10 mouse cellular contexts compared by ENCODE assay signal in the genomic region with DNA sequence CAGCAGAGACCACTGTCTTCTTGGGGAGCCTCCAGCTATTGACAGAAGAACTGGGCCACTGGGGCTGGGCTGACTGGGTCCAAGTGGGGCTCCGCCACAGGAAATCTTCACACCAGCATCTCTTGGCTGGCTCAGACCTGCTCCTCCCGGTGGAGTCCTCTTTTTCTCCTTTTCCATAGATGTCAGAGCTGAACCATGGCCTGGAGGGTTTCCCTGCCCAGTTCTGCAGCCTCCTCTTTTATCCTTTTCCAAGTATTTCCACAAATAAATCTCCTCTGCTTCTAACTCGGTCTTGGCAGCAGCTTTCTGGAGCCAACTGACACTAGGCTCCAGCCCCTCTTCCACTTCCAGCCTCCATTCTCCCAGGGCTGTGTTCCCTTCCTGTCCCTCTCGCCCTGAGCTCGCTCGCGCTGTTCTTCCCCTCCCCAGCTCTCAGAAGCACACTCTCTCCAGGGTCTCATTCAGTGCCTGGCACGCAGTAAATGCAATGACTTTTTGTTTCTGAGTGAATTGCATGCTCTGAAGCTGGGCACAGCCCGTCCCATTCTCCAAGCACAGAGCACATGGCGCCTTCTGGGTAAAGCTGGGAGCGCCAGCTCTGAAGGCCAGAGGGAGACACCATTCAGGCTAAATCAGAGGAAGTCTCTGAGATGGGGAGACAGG. TPM values are rescaled to one million over a fixed set of nuclear protein-coding genes. Genes with fewer than 3 reads are reported as not detected.
DNase-seq lines count a peak whose midpoint lies in the region; ATAC-seq and TF ChIP-seq lines count a peak whose summit lies in the region.
"Had no signal": no experiment of that assay in that cellular context is flagged by ENCODE, and none has a peak within 500 bp of the region (broad histone marks: within the 10 kb centered on the region; RNA-seq: fewer than 3 reads in every experiment).

No protein-coding gene starts in this region.

- peak; percentile 37; the same call in 1 of the 2 replicates for ATAC-seq in lung, embryonic 15.5 days (ENCODE audit: borderline replicate concordance, extremely low read depth, low FRiP score, low TSS enrichment)
- ATAC-seq in neural tube, embryonic 14.5 days (ENCODE audit: low read depth) = peak; percentile 70; the same call in 1 of the 2 replicates

- no peaks in the 10 kb centered on the region for H3K27me3 ChIP-seq in cerebellum, adult 2 months (ENCODE audit: control insufficient read depth, insufficient read depth, low read length)
- H3K27me3 ChIP-seq in lung, embryonic 15.5 days = no peaks in the 10 kb centered on the region
- no peaks in the 10 kb centered on the region for H3K27me3 ChIP-seq in neural tube, embryonic 14.5 days (ENCODE audit: control insufficient read depth, insufficient read depth, low read length)
- H3K27me3 ChIP-seq in heart, adult 2 months (ENCODE audit: control insufficient read depth, insufficient read depth, low read length) = no peaks in the 10 kb centered on the region; the same call in 1 of the 2 replicates
- H3K27me3 ChIP-seq: embryonic facial prominence, embryonic 12.5 days had no signal

- no peak for TF ChIP-seq CTCF in cerebellum, adult 2 months (IDR thresholded peaks at IDR 0.05; ENCODE audit: borderline replicate concordance, insufficient read depth, low read depth, low read length)
- no peak for TF ChIP-seq CTCF in layer of hippocampus, adult 2 months (conservative IDR thresholded peaks at IDR 0.05)
- TF ChIP-seq CTCF in heart, adult 2 months (IDR thresholded peaks at IDR 0.05) = no peak

- H3K79me2 ChIP-seq in heart, adult 2 months (replicated peaks; ENCODE audit: control insufficient read depth, insufficient read depth, low read length) = no peaks in the 10 kb centered on the region

- no peaks in the 10 kb centered on the region for H3K9me3 ChIP-seq in lung, embryonic 15.5 days
- H3K9me3 ChIP-seq in neural tube, embryonic 14.5 days (ENCODE audit: control insufficient read depth, low read length) = no peaks in the 10 kb centered on the region
- H3K9me3 ChIP-seq: embryonic facial prominence, embryonic 12.5 days had no signal

- no peak for TF ChIP-seq POLR2A in cerebellum, adult 2 months (IDR thresholded peaks at IDR 0.05; ENCODE audit: borderline replicate concordance, insufficient read depth, low read length)
- no peak for TF ChIP-seq POLR2A in heart, adult 2 months (IDR thresholded peaks at IDR 0.05; ENCODE audit: insufficient read depth, low read depth, low read length)

- H3K4me1 ChIP-seq in cerebellum, adult 2 months (ENCODE audit: control insufficient read depth, insufficient read depth, low read length) = peaks cover 10% of the 10 kb centered on the region; the same call in 1 of the 2 replicates
- H3K4me1 ChIP-seq in lung, embryonic 15.5 days = peaks cover 5% of the 10 kb centered on the region; the same call in 1 of the 2 replicates
- no peaks in the 10 kb centered on the region for H3K4me1 ChIP-seq in neural tube, embryonic 14.5 days (ENCODE audit: control insufficient read depth, insufficient read depth, low read length)
- H3K4me1 ChIP-seq in heart, adult 2 months (ENCODE audit: control insufficient read depth, insufficient read depth, low read length) = no peaks in the 10 kb centered on the region

- intact Hi-C loops in heart, adult 2 months (cut with DNase I) = loop anchor here (2.0 kb wide), 1 partner anchor 19 kb away; no protein-coding TSS in a partner anchor
- intact Hi-C loops in gastrocnemius, postnatal 14 days (cut with DNase I; ENCODE audit: low total_unique reads) = no loop called here

- no peak for TF ChIP-seq EP300 in heart, adult 2 months (IDR thresholded peaks at IDR 0.05; ENCODE audit: insufficient read depth, low read depth, low read length)

- no peak overlapping the region for H3K4me2 ChIP-seq in lung, embryonic 15.5 days
- no peak overlapping the region for H3K4me2 ChIP-seq in neural tube, embryonic 14.5 days (ENCODE audit: low read depth, low read length)
- H3K4me2 ChIP-seq: embryonic facial prominence, embryonic 12.5 days had no signal

- WGBS in cerebellum, adult 2 months = 44% methylated on average over 11 of the region's 11 CpGs
- WGBS in lung, embryonic 15.5 days = 41% methylated on average over 11 of the region's 11 CpGs
- WGBS in neural tube, embryonic 14.5 days = 38% methylated on average over 11 of the region's 11 CpGs
- WGBS in heart, adult 2 months = 53% methylated on average over 11 of the region's 11 CpGs

- peak; percentile 27 to 42 for DNase-seq in cerebellum, adult 2 months
- DNase-seq in cerebellum, adult 9-11 months = no peak
- DNase-seq in lung, postnatal 4 days = no peak
- peak; percentile 44 to 59 for DNase-seq in layer of hippocampus, adult 2 months (ENCODE audit: low spot score in 2 of 2)
- no peak for DNase-seq in heart, adult 2 months
- no peak for DNase-seq in gastrocnemius, postnatal 14 days
- DNase-seq: retina, postnatal 1 day had no signal

- no peak overlapping the region for H3K9ac ChIP-seq in lung, embryonic 15.5 days
- H3K9ac ChIP-seq in neural tube, embryonic 14.5 days (replicated peaks; ENCODE audit: low read depth, low read length) = no peak overlapping the region
- no peak overlapping the region for H3K9ac ChIP-seq in heart, adult 2 months (ENCODE audit: low read depth, low read length)
- H3K9ac ChIP-seq: embryonic facial prominence, embryonic 12.5 days had no signal

- H3K4me3 ChIP-seq in cerebellum, adult 2 months (replicated peaks; ENCODE audit: insufficient read depth, low read depth, low read length) = no peak overlapping the region
- H3K4me3 ChIP-seq in lung, embryonic 15.5 days = no peak overlapping the region
- no peak overlapping the region; the same call in 1 of the 2 replicates for H3K4me3 ChIP-seq in layer of hippocampus, adult 2 months
- H3K4me3 ChIP-seq in neural tube, embryonic 14.5 days (ENCODE audit: low read depth, low read length) = no peak overlapping the region
- no peak overlapping the region for H3K4me3 ChIP-seq in heart, adult 2 months
- H3K4me3 ChIP-seq: embryonic facial prominence, embryonic 12.5 days had no signal

- H3K36me3 ChIP-seq in lung, embryonic 15.5 days = no peaks in the 10 kb centered on the region
- no peaks in the 10 kb centered on the region for H3K36me3 ChIP-seq in neural tube, embryonic 14.5 days (ENCODE audit: control insufficient read depth, insufficient read depth, low read length)
- H3K36me3 ChIP-seq in heart, adult 2 months (ENCODE audit: control insufficient read depth, insufficient read depth, low read length) = no peaks in the 10 kb centered on the region
- H3K36me3 ChIP-seq: embryonic facial prominence, embryonic 12.5 days had no signal

- peak overlapping the region; percentile 77; the same call in 1 of the 2 replicates for H3K27ac ChIP-seq in cerebellum, adult 2 months (ENCODE audit: insufficient read depth, low read length)
- H3K27ac ChIP-seq in lung, embryonic 15.5 days = no peak overlapping the region
- H3K27ac ChIP-seq in layer of hippocampus, adult 2 months = peak overlapping the region; percentile 91
- H3K27ac ChIP-seq in neural tube, embryonic 14.5 days (ENCODE audit: low read depth, low read length) = no peak overlapping the region
- no peak overlapping the region for H3K27ac ChIP-seq in heart, adult 2 months
- H3K27ac ChIP-seq: embryonic facial prominence, embryonic 12.5 days had no signal

RNA-seq across cellular contexts. Expression of a gene that starts 4.0 kb away (rescaled TPM):
- 3.8 and 4.0 TPM in 2 replicates for polyA plus RNA-seq in cerebellum, adult 2 months (2012; rRNA removed)
- 0.44 and 0.50 TPM in 2 replicates for polyA plus RNA-seq in lung, embryonic 15.5 days (2015; fragmentation: Nextera tagmentation; extraction: Ambion mirVana)
- 1 to 10 TPM; 2.1 to 2.3 TPM for total RNA-seq in layer of hippocampus, adult 2 months (2021)
- 0.97 and 2.2 TPM in 2 replicates for polyA plus RNA-seq in neural tube, embryonic 14.5 days (2014; fragmentation: Nextera tagmentation; extraction: Ambion mirVana)
- under 1 TPM in 1 of 2 experiments, not detected in 1; 0.09 TPM for total RNA-seq in heart, adult 2 months (2021)
- polyA plus RNA-seq in heart, adult 2 months (2012; rRNA removed) = 0.23 and 0.25 TPM in 2 replicates
- under 1 TPM in 1 of 2 experiments, not detected in 1; 0.09 TPM for total RNA-seq in gastrocnemius, postnatal 14 days (2021)

RNA-seq across cellular contexts. Expression of a gene that starts 20.5 kb away (rescaled TPM):
- polyA plus RNA-seq in cerebellum, adult 2 months (2012; rRNA removed) = 103 and 106 TPM in 2 replicates
- 1.5 TPM in 2 replicates for polyA plus RNA-seq in lung, embryonic 15.5 days (2015; fragmentation: Nextera tagmentation; extraction: Ambion mirVana)
- total RNA-seq in layer of hippocampus, adult 2 months (2021) = 10 to 100 TPM; 87.1 to 97.1 TPM
- polyA plus RNA-seq in neural tube, embryonic 14.5 days (2014; fragmentation: Nextera tagmentation; extraction: Ambion mirVana) = 6.0 and 7.2 TPM in 2 replicates
- total RNA-seq in heart, adult 2 months (2021) = 10 to 100 TPM; 23.4 to 23.6 TPM
- 20.1 and 22.2 TPM in 2 replicates for polyA plus RNA-seq in heart, adult 2 months (2012; rRNA removed)
- 1 to 10 TPM; 1.9 to 2.9 TPM for total RNA-seq in gastrocnemius, postnatal 14 days (2021)

RNA-seq across cellular contexts. Expression of a gene that starts 30.4 kb away (rescaled TPM):
- polyA plus RNA-seq in cerebellum, adult 2 months (2012; rRNA removed) = 889 and 965 TPM in 2 replicates
- polyA plus RNA-seq in lung, embryonic 15.5 days (2015; fragmentation: Nextera tagmentation; extraction: Ambion mirVana) = 99.2 and 102 TPM in 2 replicates
- 100 to 1,000 TPM; 199 to 202 TPM for total RNA-seq in layer of hippocampus, adult 2 months (2021)
- polyA plus RNA-seq in neural tube, embryonic 14.5 days (2014; fragmentation: Nextera tagmentation; extraction: Ambion mirVana) = 98.1 and 127 TPM in 2 replicates
- 10 to 100 TPM; 41.7 to 42.8 TPM for total RNA-seq in heart, adult 2 months (2021)
- polyA plus RNA-seq in heart, adult 2 months (2012; rRNA removed) = 67.8 and 78.3 TPM in 2 replicates
- total RNA-seq in gastrocnemius, postnatal 14 days (2021) = 10 to 100 TPM; 27.5 to 38.5 TPM

RNA-seq across cellular contexts. Expression of a gene that starts 31.9 kb away (rescaled TPM):
- 38.1 and 39.3 TPM in 2 replicates for polyA plus RNA-seq in cerebellum, adult 2 months (2012; rRNA removed)
- 29.3 and 32.6 TPM in 2 replicates for polyA plus RNA-seq in lung, embryonic 15.5 days (2015; fragmentation: Nextera tagmentation; extraction: Ambion mirVana)
- 10 to 100 TPM; 26.6 to 29.1 TPM for total RNA-seq in layer of hippocampus, adult 2 months (2021)
- 45.7 and 47.1 TPM in 2 replicates for polyA plus RNA-seq in neural tube, embryonic 14.5 days (2014; fragmentation: Nextera tagmentation; extraction: Ambion mirVana)
- total RNA-seq in heart, adult 2 months (2021) = 10 to 100 TPM; 19.9 to 21.6 TPM
- 23.0 and 35.2 TPM in 2 replicates for polyA plus RNA-seq in heart, adult 2 months (2012; rRNA removed)
- 10 to 100 TPM; 16.5 to 17.2 TPM for total RNA-seq in gastrocnemius, postnatal 14 days (2021)

RNA-seq across cellular contexts. Expression of a gene that starts 56.3 kb away (rescaled TPM):
- 6.1 and 6.9 TPM in 2 replicates for polyA plus RNA-seq in cerebellum, adult 2 months (2012; rRNA removed)
- 107 and 108 TPM in 2 replicates for polyA plus RNA-seq in lung, embryonic 15.5 days (2015; fragmentation: Nextera tagmentation; extraction: Ambion mirVana)
- total RNA-seq in layer of hippocampus, adult 2 months (2021) = 10 to 100 TPM in 1 of 2 experiments, 1 to 10 TPM in 1; 7.4 to 10.3 TPM
- polyA plus RNA-seq in neural tube, embryonic 14.5 days (2014; fragmentation: Nextera tagmentation; extraction: Ambion mirVana) = 7.8 and 16.1 TPM in 2 replicates
- total RNA-seq in heart, adult 2 months (2021) = 100 to 1,000 TPM; 137 to 154 TPM
- polyA plus RNA-seq in heart, adult 2 months (2012; rRNA removed) = 159 and 167 TPM in 2 replicates
- total RNA-seq in gastrocnemius, postnatal 14 days (2021) = 100 to 1,000 TPM in 1 of 2 experiments, 10 to 100 TPM in 1; 96.8 to 123 TPM

Comparison
In these comparisons a context has a peak if more than half of its experiments do, and no peak if none do; other contexts are left out.
1. DNase-seq: peak in cerebellum, adult 2 months (2 of 2) and layer of hippocampus, adult 2 months (2 of 2); none in cerebellum, adult 9-11 months (single experiment), lung, postnatal 4 days (0 of 2), heart, adult 2 months (0 of 2) and gastrocnemius, postnatal 14 days (single experiment).
2. H3K27ac ChIP-seq: peak in cerebellum, adult 2 months (single experiment) and layer of hippocampus, adult 2 months (single experiment); none in lung, embryonic 15.5 days (single experiment), neural tube, embryonic 14.5 days (single experiment) and heart, adult 2 months (single experiment).